Mouse (Mus musculus) thymus, adult 2 months (tissue): ENCODE results near the gene Palmd.

ENCODE experiments used
- CTCF ChIP-seq: fragments of 200-500 bp; IDR thresholded peaks from 2 replicates; pipeline ENCODE4 v1.5.1; 2012; ENCODE audit warnings: mild to moderate bottlenecking, control low read depth, low read length, moderate library complexity, borderline replicate concordance; ENCODE audit not compliant: control insufficient read depth, poor library complexity, insufficient read depth; ENCODE audit errors: extremely low read depth
- POLR2A ChIP-seq: fragments of 200-500 bp; IDR thresholded peaks from 2 replicates; pipeline ENCODE4 v1.6.1; 2012; ENCODE audit warnings: mild to moderate bottlenecking, low read length, control low read depth, moderate library complexity; ENCODE audit not compliant: control insufficient read depth, poor library complexity, insufficient read depth; ENCODE audit errors: extremely low read depth

- TF ChIP-seq CTCF (no peak), POLR2A (no peak)
Measured at GRCm38 (mm10) chr3:116967436-116967835, 1.4 kb downstream of the Palmd start.
